Mouse (Mus musculus) limb, embryonic 13.5 days (tissue): ENCODE data around the gene Cdk7. TPM values are rescaled to one million over a fixed set of nuclear protein-coding genes. Genes with fewer than 3 reads are reported as not detected.
A peak's percentile ranks its signal among the peaks of the same experiment; 100 is the strongest.

Experiments used
- ATAC-seq: fragments of 200-750 bp; cut with Nextera tagmentation; 2 replicates; pipeline ENCODE4 v1.8.0; 2017; ENCODE audit warnings: low read depth, moderate number of reproducible peaks, moderate TSS enrichment; ENCODE audit not compliant: low FRiP score
- H3K27ac ChIP-seq: fragments of 300-500 bp; sonication (generic); 2 replicates; pipeline ENCODE4 v1.5.1; 2015; ENCODE audit warnings: inconsistent platforms, mild to moderate bottlenecking, moderate library complexity
- H3K27me3 ChIP-seq: fragments of 300-500 bp; sonication (generic); 2 replicates; pipeline ENCODE4 v1.6.1; 2015; ENCODE audit warnings: mild to moderate bottlenecking, inconsistent platforms
- H3K36me3 ChIP-seq: fragments of 300-500 bp; sonication (generic); 2 replicates; pipeline ENCODE4 v1.6.1; 2015; ENCODE audit warnings: inconsistent platforms, mild to moderate bottlenecking, moderate library complexity
- H3K4me1 ChIP-seq: fragments of 300-500 bp; sonication (generic); 2 replicates; pipeline ENCODE4 v1.6.1; 2015; ENCODE audit warnings: inconsistent platforms
- H3K4me2 ChIP-seq: fragments of 300-500 bp; sonication (generic); replicated peaks from 2 replicates; pipeline ENCODE4 v1.6.1; 2015; ENCODE audit warnings: inconsistent platforms, mild to moderate bottlenecking, moderate library complexity
- H3K4me3 ChIP-seq: fragments of 300-500 bp; sonication (generic); 2 replicates; pipeline ENCODE4 v1.5.1; 2015; ENCODE audit warnings: moderate library complexity, mild to moderate bottlenecking, inconsistent platforms
- H3K9ac ChIP-seq: fragments of 300-500 bp; sonication (generic); 2 replicates; pipeline ENCODE4 v1.6.1; 2015; ENCODE audit warnings: mild to moderate bottlenecking, inconsistent platforms
- H3K9me3 ChIP-seq: fragments of 300-500 bp; sonication (generic); 2 replicates; pipeline ENCODE4 v1.6.1; 2016; ENCODE audit warnings: inconsistent platforms
- WGBS: fragments of 180-500 bp; shearing (Covaris S2); methylation state at CpG from one replicate; pipeline ENCODE4 v1.1.7; 2015; 5-methylcytosine and 5-hydroxymethylcytosine counted together
- polyA plus RNA-seq: library from polyadenylated mRNA; unstranded; fragments of >200 nt; fragmentation: Nextera tagmentation; extraction: Ambion mirVana; gene quantifications from 2 replicates; pipeline ENCODE4 v1.2.1, GENCODE M21; 2015

The Cdk7 gene
- polyA plus RNA-seq: 109 and 112 TPM in 2 replicates

- ATAC-seq: peak; percentile 98
- Histone ChIP-seq H3K27ac (peak within 1 kb of the TSS; percentile 96), H3K4me2 (peak within 1 kb of the TSS; percentile 77), H3K9me3 (no peaks in the 10 kb centered on the region), H3K9ac (peak within 1 kb of the TSS; percentile 92), H3K36me3 (peaks cover 24% of the 10 kb centered on the region), H3K4me1 (peaks cover 19% of the 10 kb centered on the region), H3K27me3 (no peaks in the 10 kb centered on the region), H3K4me3 (peak within 1 kb of the TSS; percentile 92)
- under 1% methylated on average over 19 of the region's 19 CpGs for WGBS
Observed at GRCm38 (mm10) chr13:100730861-100731176, at the start of gene Cdk7. Gene Cdk7 (minus strand): TSS chr13:100730939.

GRCm38 (mm10) chr13:100777491-100777890 is 46.8 kb upstream of the Cdk7 start:
- H3K9ac ChIP-seq: no peak overlapping the region
- no peak overlapping the region for H3K27ac ChIP-seq
- H3K4me2 ChIP-seq: no peak overlapping the region
- ATAC-seq: no peak
- no peaks in the 10 kb centered on the region for H3K9me3 ChIP-seq
- H3K36me3 ChIP-seq: peaks cover 37% of the 10 kb centered on the region
- no peaks in the 10 kb centered on the region for H3K27me3 ChIP-seq
- WGBS: 76% methylated on average over 3 of the region's 3 CpGs
- peaks cover 20% of the 10 kb centered on the region for H3K4me1 ChIP-seq
- H3K4me3 ChIP-seq: no peak overlapping the region

GRCm38 (mm10) chr13:100776710-100777109 is 46.0 kb upstream of the Cdk7 start:
- no peak for ATAC-seq
- Histone ChIP-seq H3K27me3 (no peaks in the 10 kb centered on the region), H3K9me3 (no peaks in the 10 kb centered on the region), H3K4me3 (no peak overlapping the region), H3K4me2 (peak overlapping the region; percentile 96), H3K4me1 (peaks cover 20% of the 10 kb centered on the region), H3K36me3 (peaks cover 36% of the 10 kb centered on the region), H3K27ac (no peak overlapping the region; the same call in 1 of the 2 replicates), H3K9ac (no peak overlapping the region; the same call in 1 of the 2 replicates)
- 65% methylated on average over 6 of the region's 6 CpGs for WGBS

GRCm38 (mm10) chr13:100776056-100776419 is 45.3 kb upstream of the Cdk7 start:
- H3K27me3 ChIP-seq: no peaks in the 10 kb centered on the region
- ATAC-seq: peak; percentile 72
- peaks cover 36% of the 10 kb centered on the region for H3K36me3 ChIP-seq
- peak overlapping the region; percentile 96 for H3K4me2 ChIP-seq
- H3K27ac ChIP-seq: peak overlapping the region; percentile 61; the same call in 1 of the 2 replicates
- WGBS: 15% methylated on average over 8 of the region's 8 CpGs
- H3K9ac ChIP-seq: peak overlapping the region; percentile 59
- H3K4me1 ChIP-seq: peaks cover 20% of the 10 kb centered on the region
- no peaks in the 10 kb centered on the region for H3K9me3 ChIP-seq
- H3K4me3 ChIP-seq: peak overlapping the region; percentile 90

GRCm38 (mm10) chr13:100775252-100776055 is 44.7 kb upstream of the Cdk7 start, which contains the start of gene Cenph:
Gene Cenph (minus strand): TSS chr13:100775899.
- H3K4me2 ChIP-seq: peak within 1 kb of the TSS; percentile 96
- H3K9ac ChIP-seq: peak within 1 kb of the TSS; percentile 84
- H3K4me3 ChIP-seq: peak within 1 kb of the TSS; percentile 90
- no peaks in the 10 kb centered on the region for H3K27me3 ChIP-seq
- peaks cover 20% of the 10 kb centered on the region for H3K4me1 ChIP-seq
- under 1% methylated on average over 46 of the region's 46 CpGs for WGBS
- peak within 1 kb of the TSS; percentile 61; the same call in 1 of the 2 replicates for H3K27ac ChIP-seq
- H3K9me3 ChIP-seq: no peaks in the 10 kb centered on the region
- peak; percentile 94 for ATAC-seq
- peaks cover 36% of the 10 kb centered on the region for H3K36me3 ChIP-seq

- peaks cover 20% of the 10 kb centered on the region for H3K4me1 ChIP-seq
- no peak for ATAC-seq
- peak overlapping the region; percentile 90 for H3K4me3 ChIP-seq
- H3K36me3 ChIP-seq: peaks cover 36% of the 10 kb centered on the region
- H3K4me2 ChIP-seq: peak overlapping the region; percentile 96
- H3K9me3 ChIP-seq: no peaks in the 10 kb centered on the region
- H3K27me3 ChIP-seq: no peaks in the 10 kb centered on the region
- H3K27ac ChIP-seq: no peak overlapping the region
- H3K9ac ChIP-seq: peak overlapping the region; percentile 84
Observed at GRCm38 (mm10) chr13:100774704-100775103, 44.0 kb upstream of the Cdk7 start.

GRCm38 (mm10) chr13:100755329-100755728 is 24.6 kb upstream of the Cdk7 start:
- WGBS: 86% methylated on average over 2 of the region's 2 CpGs

GRCm38 (mm10) chr13:100754186-100754585 is 23.4 kb upstream of the Cdk7 start:
- peaks cover under 1% of the 10 kb centered on the region for H3K36me3 ChIP-seq
- H3K4me3 ChIP-seq: no peak overlapping the region
- ATAC-seq: no peak
- H3K4me2 ChIP-seq: no peak overlapping the region
- no peaks in the 10 kb centered on the region for H3K9me3 ChIP-seq
- no peaks in the 10 kb centered on the region for H3K27me3 ChIP-seq
- H3K9ac ChIP-seq: no peak overlapping the region
- no peak overlapping the region for H3K27ac ChIP-seq
- 71% methylated on average over 4 of the region's 4 CpGs for WGBS
- H3K4me1 ChIP-seq: no peaks in the 10 kb centered on the region

More at GRCm38 (mm10) chr13:100755329-100755728, 24.6 kb upstream of the Cdk7 start:
- Histone ChIP-seq H3K4me1 (no peaks in the 10 kb centered on the region), H3K27ac (no peak overlapping the region), H3K4me3 (no peak overlapping the region), H3K27me3 (no peaks in the 10 kb centered on the region), H3K9me3 (no peaks in the 10 kb centered on the region), H3K9ac (no peak overlapping the region), H3K36me3 (peaks cover 12% of the 10 kb centered on the region), H3K4me2 (no peak overlapping the region)
- ATAC-seq: no peak

- Histone ChIP-seq H3K27me3 (no peaks in the 10 kb centered on the region), H3K9ac (no peak overlapping the region), H3K9me3 (no peaks in the 10 kb centered on the region), H3K4me1 (no peaks in the 10 kb centered on the region), H3K4me3 (no peak overlapping the region), H3K27ac (no peak overlapping the region), H3K4me2 (no peak overlapping the region), H3K36me3 (no peaks in the 10 kb centered on the region)
- WGBS: 79% methylated on average over 6 of the region's 6 CpGs
- no peak for ATAC-seq
Observed at GRCm38 (mm10) chr13:100753011-100753410, 22.3 kb upstream of the Cdk7 start.

- ATAC-seq: no peak
- H3K27ac ChIP-seq: no peak overlapping the region
- no peaks in the 10 kb centered on the region for H3K36me3 ChIP-seq
- no peak overlapping the region for H3K9ac ChIP-seq
- no peak overlapping the region for H3K4me2 ChIP-seq
- no peaks in the 10 kb centered on the region for H3K27me3 ChIP-seq
- H3K4me1 ChIP-seq: no peaks in the 10 kb centered on the region
- 86% methylated on average over 8 of the region's 8 CpGs for WGBS
- no peak overlapping the region for H3K4me3 ChIP-seq
- no peaks in the 10 kb centered on the region for H3K9me3 ChIP-seq
Observed at GRCm38 (mm10) chr13:100752529-100752928, 21.8 kb upstream of the Cdk7 start.

GRCm38 (mm10) chr13:100751402-100751801 is 20.7 kb upstream of the Cdk7 start:
- H3K27ac ChIP-seq: no peak overlapping the region
- H3K27me3 ChIP-seq: no peaks in the 10 kb centered on the region
- no peaks in the 10 kb centered on the region for H3K9me3 ChIP-seq
- no peak overlapping the region for H3K9ac ChIP-seq
- no peak overlapping the region for H3K4me3 ChIP-seq
- no peaks in the 10 kb centered on the region for H3K36me3 ChIP-seq
- ATAC-seq: no peak
- no peaks in the 10 kb centered on the region for H3K4me1 ChIP-seq
- 77% methylated on average over 3 of the region's 3 CpGs for WGBS
- H3K4me2 ChIP-seq: no peak overlapping the region

- H3K4me2 ChIP-seq: no peak overlapping the region
- H3K4me1 ChIP-seq: no peaks in the 10 kb centered on the region
- no peak overlapping the region for H3K4me3 ChIP-seq
- H3K9ac ChIP-seq: no peak overlapping the region
- WGBS: 75% methylated on average over 5 of the region's 5 CpGs
- H3K36me3 ChIP-seq: no peaks in the 10 kb centered on the region
- no peaks in the 10 kb centered on the region for H3K9me3 ChIP-seq
- H3K27ac ChIP-seq: no peak overlapping the region
- ATAC-seq: no peak
- no peaks in the 10 kb centered on the region for H3K27me3 ChIP-seq
Observed at GRCm38 (mm10) chr13:100750799-100751198, 20.1 kb upstream of the Cdk7 start.

- no peak overlapping the region for H3K9ac ChIP-seq
- H3K9me3 ChIP-seq: no peaks in the 10 kb centered on the region
- H3K4me1 ChIP-seq: peaks cover 5% of the 10 kb centered on the region
- ATAC-seq: no peak
- H3K4me3 ChIP-seq: no peak overlapping the region
- no peaks in the 10 kb centered on the region for H3K27me3 ChIP-seq
- no peak overlapping the region for H3K4me2 ChIP-seq
- WGBS: 44% methylated on average over 8 of the region's 8 CpGs
- H3K36me3 ChIP-seq: no peaks in the 10 kb centered on the region
- no peak overlapping the region for H3K27ac ChIP-seq
Observed at GRCm38 (mm10) chr13:100748638-100749037, 17.9 kb upstream of the Cdk7 start.
